Mouse (Mus musculus): ENCODE data around the gene Eftud2. TPM values are rescaled to one million over a fixed set of nuclear protein-coding genes. Genes with fewer than 3 reads are reported as not detected.

Gene Eftud2
- polyA plus RNA-seq, 1 experiment from 2014 or later: 167 TPM

- no peak for ATAC-seq (ENCODE audit: insufficient number of reproducible peaks, low FRiP score, low TSS enrichment, low read depth)
- H3K36me3 ChIP-seq: peaks cover 49% of the 10 kb centered on the region
- H3K4me2 ChIP-seq (replicated peaks): no peak overlapping the region
- 85% methylated on average over 7 of the region's 7 CpGs for WGBS
- H3K4me1 ChIP-seq: peaks cover 7% of the 10 kb centered on the region
- no peak overlapping the region for H3K4me3 ChIP-seq (replicated peaks)
- H3K9ac ChIP-seq: no peak overlapping the region
- no peak overlapping the region for H3K27ac ChIP-seq (replicated peaks)
- H3K9me3 ChIP-seq (replicated peaks): no peaks in the 10 kb centered on the region
- no peaks in the 10 kb centered on the region for H3K27me3 ChIP-seq
Measured at GRCm38 (mm10) chr11:102874801-102875334, 5.9 kb downstream of the Eftud2 start.

GRCm38 (mm10) chr11:102864272-102864671, 16.5 kb downstream of the Eftud2 start:
- Histone ChIP-seq H3K4me3 (replicated peaks) (no peak overlapping the region), H3K9me3 (replicated peaks) (no peaks in the 10 kb centered on the region), H3K4me1 (no peaks in the 10 kb centered on the region), H3K27ac (replicated peaks) (no peak overlapping the region), H3K4me2 (replicated peaks) (no peak overlapping the region), H3K27me3 (no peaks in the 10 kb centered on the region), H3K36me3 (peaks cover 80% of the 10 kb centered on the region), H3K9ac (no peak overlapping the region)
- ATAC-seq (ENCODE audit: insufficient number of reproducible peaks, low FRiP score, low TSS enrichment, low read depth): no peak
- WGBS: 21% methylated on average over 4 of the region's 4 CpGs

DNA sequence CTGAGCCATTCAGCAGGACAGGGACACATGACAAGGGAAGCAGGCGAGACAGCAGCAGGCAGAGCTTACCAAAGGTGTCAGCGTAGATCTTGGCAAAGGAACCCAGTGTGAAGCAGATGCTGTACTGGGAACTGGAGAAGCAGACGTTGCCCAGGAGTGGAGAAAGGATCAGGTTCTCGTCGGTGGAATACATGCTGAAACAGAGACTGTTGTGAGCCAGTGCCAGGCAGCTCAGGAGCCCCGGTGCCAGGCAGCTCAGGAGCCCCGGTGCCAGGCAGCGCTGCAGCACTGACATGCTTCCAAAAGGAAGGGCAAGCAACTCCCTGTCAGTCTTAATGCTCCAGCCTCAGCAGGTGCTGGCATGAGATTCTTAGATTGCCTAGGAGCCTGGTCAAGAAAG, 20.9 kb downstream of the Eftud2 start:
- no peak overlapping the region for H3K4me2 ChIP-seq (replicated peaks)
- no peak overlapping the region for H3K27ac ChIP-seq (replicated peaks)
- no peak for ATAC-seq (ENCODE audit: insufficient number of reproducible peaks, low FRiP score, low TSS enrichment, low read depth)
- peaks cover 78% of the 10 kb centered on the region for H3K36me3 ChIP-seq
- H3K4me3 ChIP-seq (replicated peaks): no peak overlapping the region
- no peaks in the 10 kb centered on the region for H3K4me1 ChIP-seq
- H3K9ac ChIP-seq: no peak overlapping the region
- no peaks in the 10 kb centered on the region for H3K27me3 ChIP-seq
- WGBS: 85% methylated on average over 8 of the region's 8 CpGs
- no peaks in the 10 kb centered on the region for H3K9me3 ChIP-seq (replicated peaks)

DNA sequence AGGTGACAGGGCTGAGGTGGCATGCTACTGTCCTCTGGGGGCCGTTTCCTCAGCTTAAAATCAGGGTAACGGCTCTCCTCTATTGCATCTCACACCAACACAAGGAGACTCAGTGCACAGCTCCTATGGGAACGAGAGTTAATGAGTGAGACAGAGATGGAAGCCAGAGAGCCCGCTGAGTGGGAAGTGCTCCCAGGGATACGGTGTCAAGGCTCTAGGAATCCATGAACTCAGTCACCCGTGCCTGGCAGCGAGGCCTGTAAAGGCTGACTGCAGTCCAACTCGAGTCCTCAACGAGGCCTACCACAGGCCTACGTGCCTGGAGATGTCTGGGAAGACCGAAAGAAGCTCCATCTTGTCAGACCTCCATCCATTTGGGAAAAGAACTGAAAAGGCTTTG, 21.8 kb downstream of the Eftud2 start:
- Histone ChIP-seq H3K9me3 (replicated peaks) (no peaks in the 10 kb centered on the region), H3K4me1 (no peaks in the 10 kb centered on the region), H3K4me2 (replicated peaks) (no peak overlapping the region), H3K27ac (replicated peaks) (no peak overlapping the region), H3K27me3 (no peaks in the 10 kb centered on the region), H3K36me3 (peaks cover 83% of the 10 kb centered on the region), H3K9ac (no peak overlapping the region), H3K4me3 (replicated peaks) (no peak overlapping the region)
- WGBS: 97% methylated on average over 11 of the region's 11 CpGs
- no peak for ATAC-seq (ENCODE audit: insufficient number of reproducible peaks, low FRiP score, low TSS enrichment, low read depth)

DNA sequence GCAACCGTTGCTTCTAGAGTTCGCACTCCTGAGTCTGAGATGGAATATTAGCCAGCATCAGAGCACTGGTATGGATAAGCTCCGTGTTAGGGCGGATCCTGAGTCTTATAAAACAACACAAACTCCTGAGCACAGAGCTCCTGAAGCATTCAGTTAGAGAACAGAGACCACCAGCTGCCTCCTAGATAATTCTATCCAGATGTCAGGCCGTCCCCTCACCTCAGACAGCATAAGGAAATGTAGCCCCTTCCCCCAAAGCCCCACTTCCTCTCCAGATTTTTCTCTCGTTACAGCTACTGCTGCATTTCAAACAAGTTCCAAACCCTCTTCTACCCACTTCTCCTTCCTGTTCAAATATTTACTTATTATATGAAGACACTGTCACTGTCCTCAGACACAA, 24.8 kb downstream of the Eftud2 start:
- Histone ChIP-seq H3K9ac (no peak overlapping the region), H3K4me1 (no peaks in the 10 kb centered on the region), H3K9me3 (replicated peaks) (no peaks in the 10 kb centered on the region), H3K27ac (replicated peaks) (no peak overlapping the region), H3K36me3 (peaks cover 83% of the 10 kb centered on the region), H3K4me3 (replicated peaks) (no peak overlapping the region), H3K27me3 (no peaks in the 10 kb centered on the region), H3K4me2 (replicated peaks) (no peak overlapping the region)
- 38% methylated on average over 6 of the region's 6 CpGs for WGBS
- no peak for ATAC-seq (ENCODE audit: insufficient number of reproducible peaks, low FRiP score, low TSS enrichment, low read depth)

GRCm38 (mm10) chr11:102853760-102854159, 27.0 kb downstream of the Eftud2 start:
- H3K4me1 ChIP-seq: no peaks in the 10 kb centered on the region
- no peak overlapping the region for H3K9ac ChIP-seq
- H3K9me3 ChIP-seq (replicated peaks): no peaks in the 10 kb centered on the region
- H3K36me3 ChIP-seq: peaks cover 81% of the 10 kb centered on the region
- H3K4me3 ChIP-seq (replicated peaks): no peak overlapping the region
- no peak for ATAC-seq (ENCODE audit: insufficient number of reproducible peaks, low FRiP score, low TSS enrichment, low read depth)
- H3K27ac ChIP-seq (replicated peaks): no peak overlapping the region
- no peak overlapping the region for H3K4me2 ChIP-seq (replicated peaks)
- H3K27me3 ChIP-seq: no peaks in the 10 kb centered on the region

- WGBS: 64% methylated on average over 5 of the region's 5 CpGs
- Histone ChIP-seq H3K4me1 (no peaks in the 10 kb centered on the region), H3K27me3 (no peaks in the 10 kb centered on the region), H3K4me3 (replicated peaks) (no peak overlapping the region), H3K9me3 (replicated peaks) (no peaks in the 10 kb centered on the region), H3K27ac (replicated peaks) (no peak overlapping the region), H3K36me3 (peaks cover 82% of the 10 kb centered on the region), H3K4me2 (replicated peaks) (no peak overlapping the region), H3K9ac (no peak overlapping the region)
- peak; percentile 63; the same call in 1 of the 2 replicates for ATAC-seq (ENCODE audit: insufficient number of reproducible peaks, low FRiP score, low TSS enrichment, low read depth)
Measured at GRCm38 (mm10) chr11:102851883-102852282, 28.9 kb downstream of the Eftud2 start.

DNA sequence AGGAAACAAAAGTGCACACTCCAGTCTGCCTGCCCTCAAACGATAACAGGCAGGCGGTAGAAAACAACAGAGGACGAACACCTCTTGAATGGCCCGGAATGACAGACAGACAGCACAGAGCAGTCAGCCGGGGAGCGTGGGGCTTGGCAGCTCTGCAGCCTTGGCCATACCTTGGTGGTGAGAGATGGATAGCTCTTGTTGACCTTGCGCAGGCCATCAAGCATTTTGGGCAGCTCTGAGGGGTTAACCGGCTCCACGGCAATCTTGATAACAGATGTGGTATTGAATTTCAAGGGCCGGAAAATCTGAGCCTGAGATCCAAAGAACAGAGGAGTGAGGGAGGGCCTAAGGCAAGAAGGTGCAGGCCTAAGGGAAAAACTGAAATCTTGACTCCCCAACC, 34.9 kb downstream of the Eftud2 start:
- H3K27ac ChIP-seq (replicated peaks): no peak overlapping the region
- 67% methylated on average over 10 of the region's 10 CpGs for WGBS
- H3K9ac ChIP-seq: no peak overlapping the region
- no peaks in the 10 kb centered on the region for H3K4me1 ChIP-seq
- no peaks in the 10 kb centered on the region for H3K9me3 ChIP-seq (replicated peaks)
- H3K27me3 ChIP-seq: no peaks in the 10 kb centered on the region
- ATAC-seq (ENCODE audit: insufficient number of reproducible peaks, low FRiP score, low TSS enrichment, low read depth): no peak
- H3K36me3 ChIP-seq: peaks cover 98% of the 10 kb centered on the region
- no peak overlapping the region for H3K4me3 ChIP-seq (replicated peaks)
- no peak overlapping the region for H3K4me2 ChIP-seq (replicated peaks)

DNA sequence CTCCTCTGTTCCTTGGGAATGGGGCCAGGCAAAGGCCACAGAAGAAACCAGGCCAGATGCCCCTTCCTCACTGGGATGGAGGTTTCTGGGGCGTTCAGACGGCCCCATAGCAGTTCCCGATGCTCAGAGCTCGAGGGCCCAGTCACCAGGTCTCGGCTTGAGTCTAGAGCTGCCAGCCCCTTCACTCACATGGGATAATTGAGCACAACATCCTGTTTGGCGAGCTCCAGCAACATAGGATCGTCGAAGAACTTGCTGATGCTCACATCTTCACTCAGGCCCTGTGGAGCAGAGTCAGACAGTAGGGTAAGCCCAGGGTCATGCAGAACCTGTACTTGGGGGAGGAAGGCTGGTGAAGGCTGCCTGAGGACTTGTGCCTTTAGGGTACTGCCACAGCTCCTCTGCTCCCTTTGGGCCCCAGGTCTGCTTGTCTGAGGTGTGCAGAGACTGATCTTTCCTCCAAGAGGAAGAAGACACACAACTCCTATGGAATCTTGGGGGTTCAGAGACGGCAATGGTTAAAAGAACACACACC, 42.1 kb downstream of the Eftud2 start:
- no peaks in the 10 kb centered on the region for H3K4me1 ChIP-seq
- no peak overlapping the region for H3K27ac ChIP-seq (replicated peaks)
- H3K4me3 ChIP-seq (replicated peaks): no peak overlapping the region
- H3K9ac ChIP-seq: no peak overlapping the region
- H3K9me3 ChIP-seq (replicated peaks): no peaks in the 10 kb centered on the region
- peaks cover 71% of the 10 kb centered on the region for H3K36me3 ChIP-seq
- H3K27me3 ChIP-seq: no peaks in the 10 kb centered on the region
- ATAC-seq (ENCODE audit: insufficient number of reproducible peaks, low FRiP score, low TSS enrichment, low read depth): no peak
- 66% methylated on average over 9 of the region's 9 CpGs for WGBS
- H3K4me2 ChIP-seq (replicated peaks): no peak overlapping the region

GRCm38 (mm10) chr11:102838126-102838525, 42.7 kb downstream of the Eftud2 start:
- H3K9ac ChIP-seq: no peak overlapping the region
- WGBS: 84% methylated on average over 2 of the region's 2 CpGs
- ATAC-seq (ENCODE audit: insufficient number of reproducible peaks, low FRiP score, low TSS enrichment, low read depth): no peak
- H3K4me2 ChIP-seq (replicated peaks): no peak overlapping the region
- no peaks in the 10 kb centered on the region for H3K9me3 ChIP-seq (replicated peaks)
- H3K27ac ChIP-seq (replicated peaks): no peak overlapping the region
- H3K4me3 ChIP-seq (replicated peaks): no peak overlapping the region
- H3K4me1 ChIP-seq: 0 out of 2 replicates have a peak, but pooled peaks cover under 1% of the 10 kb centered on the region
- H3K36me3 ChIP-seq: peaks cover 65% of the 10 kb centered on the region
- H3K27me3 ChIP-seq: no peaks in the 10 kb centered on the region

DNA sequence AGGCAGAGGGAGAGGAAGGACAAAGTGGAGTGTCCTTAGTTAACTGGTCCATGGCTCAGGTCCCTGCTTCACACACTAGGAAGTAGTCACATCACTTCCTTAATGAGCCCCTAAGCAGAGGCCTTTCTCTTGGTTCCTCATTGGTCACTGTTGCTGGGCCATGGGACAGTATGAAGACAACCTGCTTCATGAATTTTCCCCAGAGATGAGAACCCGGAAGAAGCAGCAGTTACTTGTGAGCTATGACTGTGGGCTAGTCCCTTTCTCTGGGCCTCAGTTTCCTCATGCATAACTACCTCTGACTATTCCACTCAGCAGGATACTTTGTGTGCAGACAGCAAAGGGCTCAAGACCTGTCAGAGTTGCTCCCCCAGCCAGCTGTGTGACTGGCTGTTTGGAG, 43.4 kb downstream of the Eftud2 start:
- Histone ChIP-seq H3K27me3 (no peaks in the 10 kb centered on the region), H3K9me3 (replicated peaks) (no peaks in the 10 kb centered on the region), H3K4me3 (replicated peaks) (no peak overlapping the region), H3K36me3 (peaks cover 58% of the 10 kb centered on the region), H3K4me2 (replicated peaks) (no peak overlapping the region), H3K27ac (replicated peaks) (no peak overlapping the region), H3K9ac (no peak overlapping the region), H3K4me1 (0 out of 2 replicates have a peak, but pooled peaks cover 4% of the 10 kb centered on the region)
- 83% methylated on average over 1 of the region's 1 CpGs for WGBS
- no peak for ATAC-seq (ENCODE audit: insufficient number of reproducible peaks, low FRiP score, low TSS enrichment, low read depth)

GRCm38 (mm10) chr11:102836146-102836545, 44.6 kb downstream of the Eftud2 start:
- Histone ChIP-seq H3K27me3 (no peaks in the 10 kb centered on the region), H3K9ac (no peak overlapping the region), H3K4me3 (replicated peaks) (no peak overlapping the region), H3K9me3 (replicated peaks) (no peaks in the 10 kb centered on the region), H3K27ac (replicated peaks) (no peak overlapping the region), H3K36me3 (peaks cover 46% of the 10 kb centered on the region), H3K4me2 (replicated peaks) (no peak overlapping the region), H3K4me1 (0 out of 2 replicates have a peak, but pooled peaks cover 4% of the 10 kb centered on the region)
- ATAC-seq (ENCODE audit: insufficient number of reproducible peaks, low FRiP score, low TSS enrichment, low read depth): no peak
- 58% methylated on average over 9 of the region's 9 CpGs for WGBS
